Mouse (Mus musculus): ENCODE results near the gene Gm17334. TPM values are rescaled to one million over a fixed set of nuclear protein-coding genes. Genes with fewer than 3 reads are reported as not detected.

The Gm17334 gene
- polyA plus RNA-seq, 1 experiment from 2014 or later = 0.24 TPM

DNA sequence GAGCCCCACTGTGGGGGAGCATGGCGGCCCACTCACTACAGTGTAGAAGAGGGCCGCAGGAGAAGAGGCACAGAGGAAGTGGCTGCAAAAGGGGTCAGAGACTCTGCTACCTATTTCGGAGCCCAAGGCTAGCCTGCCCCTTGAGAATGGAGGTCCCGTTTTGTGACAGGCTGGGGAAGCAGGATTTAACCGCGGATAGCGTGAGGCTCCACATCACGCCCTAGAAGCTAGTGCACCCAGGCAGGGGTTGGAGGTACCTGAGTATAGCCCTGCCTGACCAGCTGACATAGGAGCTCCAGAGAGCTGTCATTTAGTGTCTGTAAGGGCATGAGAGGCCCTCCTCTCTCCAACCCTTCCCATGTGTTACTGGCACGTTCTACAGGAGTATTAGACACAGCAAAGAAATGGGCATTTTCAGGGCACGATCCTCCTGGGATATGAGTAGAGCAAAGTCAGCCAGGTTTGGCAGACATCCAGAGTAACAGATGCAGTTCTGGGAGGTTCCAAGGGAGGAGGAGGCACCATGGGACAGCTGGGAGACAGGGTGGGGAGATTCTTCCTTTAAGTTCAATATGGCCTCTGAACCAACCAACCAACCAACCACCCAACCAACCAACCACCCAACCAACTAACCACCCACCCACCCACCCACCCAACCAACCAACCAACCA lies 25.2 kb upstream of the Gm17334 start:
- no peak for ATAC-seq
- WGBS = 94% methylated on average over 10 of the region's 10 CpGs

GRCm38 (mm10) chr11:53797386-53797920 lies 24.5 kb upstream of the Gm17334 start:
- Histone ChIP-seq H3K9me3 (ENCODE audit: control insufficient read depth, low read length) (no peaks in the 10 kb centered on the region), H3K27me3 (replicated peaks; ENCODE audit: control insufficient read depth, insufficient read depth, low read length) (no peaks in the 10 kb centered on the region), H3K4me2 (ENCODE audit: low read length) (no peak overlapping the region), H3K4me3 (replicated peaks; ENCODE audit: low read length) (no peak overlapping the region), H3K9ac (replicated peaks; ENCODE audit: low read depth, low read length) (no peak overlapping the region), H3K4me1 (replicated peaks; ENCODE audit: control insufficient read depth, insufficient read depth, low read length) (no peaks in the 10 kb centered on the region), H3K36me3 (ENCODE audit: control insufficient read depth, insufficient read depth) (no peaks in the 10 kb centered on the region), H3K27ac (ENCODE audit: low read length) (no peak overlapping the region)
- ATAC-seq = no peak
- 51% methylated on average over 6 of the region's 6 CpGs for WGBS

More for the DNA sequence above, 25.2 kb upstream of the Gm17334 start:
- Histone ChIP-seq H3K4me1 (replicated peaks; ENCODE audit: control insufficient read depth, insufficient read depth, low read length) (no peaks in the 10 kb centered on the region), H3K4me2 (ENCODE audit: low read length) (no peak overlapping the region), H3K9ac (replicated peaks; ENCODE audit: low read depth, low read length) (no peak overlapping the region), H3K27me3 (replicated peaks; ENCODE audit: control insufficient read depth, insufficient read depth, low read length) (no peaks in the 10 kb centered on the region), H3K36me3 (ENCODE audit: control insufficient read depth, insufficient read depth) (no peaks in the 10 kb centered on the region), H3K9me3 (ENCODE audit: control insufficient read depth, low read length) (no peaks in the 10 kb centered on the region), H3K27ac (ENCODE audit: low read length) (no peak overlapping the region), H3K4me3 (replicated peaks; ENCODE audit: low read length) (no peak overlapping the region)

GRCm38 (mm10) chr11:53796409-53797151 lies 23.6 kb upstream of the Gm17334 start:
- WGBS = 69% methylated on average over 12 of the region's 12 CpGs
- Histone ChIP-seq H3K4me3 (replicated peaks; ENCODE audit: low read length) (no peak overlapping the region), H3K4me1 (replicated peaks; ENCODE audit: control insufficient read depth, insufficient read depth, low read length) (no peaks in the 10 kb centered on the region), H3K36me3 (ENCODE audit: control insufficient read depth, insufficient read depth) (no peaks in the 10 kb centered on the region), H3K4me2 (ENCODE audit: low read length) (no peak overlapping the region), H3K27ac (ENCODE audit: low read length) (no peak overlapping the region), H3K27me3 (replicated peaks; ENCODE audit: control insufficient read depth, insufficient read depth, low read length) (no peaks in the 10 kb centered on the region), H3K9me3 (ENCODE audit: control insufficient read depth, low read length) (no peaks in the 10 kb centered on the region), H3K9ac (replicated peaks; ENCODE audit: low read depth, low read length) (no peak overlapping the region)
- no peak for ATAC-seq

- Histone ChIP-seq H3K4me3 (replicated peaks; ENCODE audit: low read length) (no peak overlapping the region), H3K9ac (replicated peaks; ENCODE audit: low read depth, low read length) (no peak overlapping the region), H3K36me3 (ENCODE audit: control insufficient read depth, insufficient read depth) (no peaks in the 10 kb centered on the region), H3K27me3 (replicated peaks; ENCODE audit: control insufficient read depth, insufficient read depth, low read length) (no peaks in the 10 kb centered on the region), H3K4me2 (ENCODE audit: low read length) (no peak overlapping the region), H3K9me3 (ENCODE audit: control insufficient read depth, low read length) (no peaks in the 10 kb centered on the region), H3K4me1 (replicated peaks; ENCODE audit: control insufficient read depth, insufficient read depth, low read length) (no peaks in the 10 kb centered on the region), H3K27ac (ENCODE audit: low read length) (no peak overlapping the region)
- no peak for ATAC-seq
- 81% methylated on average over 8 of the region's 8 CpGs for WGBS
Measured at GRCm38 (mm10) chr11:53795813-53796212, 22.8 kb upstream of the Gm17334 start.

DNA sequence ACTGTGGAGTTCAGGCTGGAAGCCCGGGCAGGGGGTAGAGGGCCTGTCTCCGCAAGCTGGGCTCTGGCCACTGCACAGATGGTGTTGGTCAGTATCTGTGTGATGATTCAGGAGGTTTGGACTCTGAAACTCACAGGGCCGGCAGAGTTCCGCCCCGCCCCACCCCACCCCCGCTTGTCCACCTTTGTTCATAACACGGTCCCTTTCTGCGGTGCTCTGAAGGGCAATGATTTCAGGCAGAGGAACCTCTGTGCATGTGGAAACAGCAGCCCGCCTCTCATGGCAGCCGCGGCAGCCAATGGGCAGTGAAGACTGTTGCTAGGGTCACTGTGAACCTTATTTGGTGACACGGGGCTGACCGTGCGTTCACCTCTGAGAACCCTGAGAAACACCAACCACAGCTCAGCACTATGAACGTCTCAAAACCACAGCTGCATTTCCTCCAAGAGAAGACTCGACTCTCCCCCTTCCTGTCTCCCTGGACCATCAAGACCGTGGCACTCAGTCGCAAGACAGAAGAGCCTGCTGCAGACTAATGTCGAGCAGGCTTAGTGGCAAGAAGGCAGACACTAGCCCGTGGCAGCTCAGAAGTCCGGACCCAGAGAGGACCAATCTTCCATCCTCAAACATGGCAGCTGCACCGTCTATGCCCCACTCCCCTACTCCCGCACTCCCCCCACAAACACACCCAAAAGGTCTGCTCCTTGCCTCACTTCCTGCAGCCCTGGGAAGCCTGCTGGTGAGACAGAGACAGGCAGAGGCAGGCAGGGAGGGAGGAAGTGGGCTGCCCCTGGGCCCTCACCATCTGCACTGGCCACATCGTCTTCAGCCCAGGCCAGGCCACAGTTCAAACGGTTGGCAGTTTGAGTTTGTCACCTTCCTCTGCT lies 21.9 kb upstream of the Gm17334 start:
- Histone ChIP-seq H3K9ac (replicated peaks; ENCODE audit: low read depth, low read length) (no peak overlapping the region), H3K4me2 (ENCODE audit: low read length) (no peak overlapping the region), H3K36me3 (ENCODE audit: control insufficient read depth, insufficient read depth) (no peaks in the 10 kb centered on the region), H3K4me3 (replicated peaks; ENCODE audit: low read length) (no peak overlapping the region), H3K4me1 (replicated peaks; ENCODE audit: control insufficient read depth, insufficient read depth, low read length) (no peaks in the 10 kb centered on the region), H3K27me3 (replicated peaks; ENCODE audit: control insufficient read depth, insufficient read depth, low read length) (no peaks in the 10 kb centered on the region), H3K9me3 (ENCODE audit: control insufficient read depth, low read length) (no peaks in the 10 kb centered on the region), H3K27ac (ENCODE audit: low read length) (no peak overlapping the region)
- no peak for ATAC-seq
- 78% methylated on average over 25 of the region's 25 CpGs for WGBS

DNA sequence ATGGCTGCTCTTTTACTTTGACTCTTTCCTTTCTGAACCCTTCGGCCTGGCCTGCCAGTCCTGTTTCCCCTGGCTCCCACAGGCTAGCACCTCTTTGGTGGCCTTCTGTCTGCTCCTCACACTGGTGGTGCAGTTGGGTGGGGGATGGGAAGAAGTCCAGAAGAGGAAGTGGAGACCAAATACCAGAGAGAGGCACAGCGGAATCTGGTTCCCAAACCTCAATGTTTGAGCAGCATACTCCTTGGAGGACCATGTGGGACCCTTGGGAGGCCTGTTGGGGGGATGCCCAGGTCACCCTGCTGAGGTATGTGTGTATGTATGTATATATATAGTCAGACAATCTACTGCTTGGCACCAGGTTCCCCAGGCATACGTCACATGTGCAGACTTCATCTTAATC lies 21.0 kb upstream of the Gm17334 start:
- no peaks in the 10 kb centered on the region for H3K4me1 ChIP-seq (replicated peaks; ENCODE audit: control insufficient read depth, insufficient read depth, low read length)
- H3K9ac ChIP-seq (replicated peaks; ENCODE audit: low read depth, low read length) = no peak overlapping the region
- 83% methylated on average over 3 of the region's 3 CpGs for WGBS
- no peaks in the 10 kb centered on the region for H3K9me3 ChIP-seq (ENCODE audit: control insufficient read depth, low read length)
- H3K4me3 ChIP-seq (replicated peaks; ENCODE audit: low read length) = no peak overlapping the region
- no peak for ATAC-seq
- no peak overlapping the region for H3K27ac ChIP-seq (ENCODE audit: low read length)
- no peaks in the 10 kb centered on the region for H3K36me3 ChIP-seq (ENCODE audit: control insufficient read depth, insufficient read depth)
- H3K4me2 ChIP-seq (ENCODE audit: low read length) = no peak overlapping the region
- H3K27me3 ChIP-seq (replicated peaks; ENCODE audit: control insufficient read depth, insufficient read depth, low read length) = no peaks in the 10 kb centered on the region

DNA sequence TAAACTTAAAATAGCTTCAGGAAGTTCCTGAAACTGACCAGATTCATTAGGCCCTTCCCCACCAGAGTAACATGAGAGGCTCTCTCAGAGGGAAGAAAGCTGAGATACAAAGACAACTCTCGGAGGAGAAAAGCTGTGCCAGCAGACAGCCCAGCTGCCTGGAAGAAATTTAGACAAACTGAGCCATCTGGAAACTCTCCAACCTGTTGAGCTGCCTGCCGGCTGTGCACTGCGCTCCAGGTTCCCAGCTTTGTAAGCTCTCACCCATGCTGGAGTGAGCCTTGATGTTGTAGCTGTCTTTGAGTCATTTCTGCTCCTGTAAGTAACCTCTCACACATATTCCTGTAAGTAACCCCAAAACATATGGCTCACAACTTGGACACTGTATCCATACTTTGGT lies 20.0 kb upstream of the Gm17334 start:
- WGBS = 53% methylated on average over 3 of the region's 3 CpGs
- no peak; the same call in 1 of the 2 replicates for ATAC-seq
- no peaks in the 10 kb centered on the region for H3K4me1 ChIP-seq (replicated peaks; ENCODE audit: control insufficient read depth, insufficient read depth, low read length)
- no peak overlapping the region for H3K9ac ChIP-seq (replicated peaks; ENCODE audit: low read depth, low read length)
- H3K36me3 ChIP-seq (ENCODE audit: control insufficient read depth, insufficient read depth) = no peaks in the 10 kb centered on the region
- H3K4me2 ChIP-seq (ENCODE audit: low read length) = no peak overlapping the region
- H3K9me3 ChIP-seq (ENCODE audit: control insufficient read depth, low read length) = no peaks in the 10 kb centered on the region
- H3K27me3 ChIP-seq (replicated peaks; ENCODE audit: control insufficient read depth, insufficient read depth, low read length) = no peaks in the 10 kb centered on the region
- H3K4me3 ChIP-seq (replicated peaks; ENCODE audit: low read length) = no peak overlapping the region
- no peak overlapping the region for H3K27ac ChIP-seq (ENCODE audit: low read length)

DNA sequence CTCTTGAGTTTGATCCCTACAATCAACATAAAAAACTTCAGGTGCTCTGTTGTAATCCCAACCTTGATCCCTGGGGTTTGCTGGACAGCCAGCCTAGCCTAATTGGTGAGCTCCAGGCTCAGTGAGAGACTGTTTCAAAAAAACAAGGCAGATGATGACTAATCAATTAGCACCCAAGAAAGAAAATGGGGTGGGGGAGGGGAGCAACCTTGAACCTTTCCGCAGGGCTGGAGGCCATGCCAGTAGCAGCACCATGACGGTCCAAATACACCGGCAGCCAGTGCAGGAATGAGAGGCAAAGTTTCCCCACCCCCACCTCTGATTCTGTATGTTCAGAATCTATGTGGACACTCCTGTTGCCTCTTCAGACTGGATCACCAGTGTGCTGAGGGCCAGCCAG lies 16.3 kb upstream of the Gm17334 start:
- Histone ChIP-seq H3K27me3 (replicated peaks; ENCODE audit: control insufficient read depth, insufficient read depth, low read length) (no peaks in the 10 kb centered on the region), H3K36me3 (ENCODE audit: control insufficient read depth, insufficient read depth) (no peaks in the 10 kb centered on the region), H3K9ac (replicated peaks; ENCODE audit: low read depth, low read length) (no peak overlapping the region), H3K27ac (ENCODE audit: low read length) (no peak overlapping the region), H3K4me3 (replicated peaks; ENCODE audit: low read length) (no peak overlapping the region), H3K4me2 (ENCODE audit: low read length) (no peak overlapping the region), H3K9me3 (ENCODE audit: control insufficient read depth, low read length) (no peaks in the 10 kb centered on the region), H3K4me1 (replicated peaks; ENCODE audit: control insufficient read depth, insufficient read depth, low read length) (no peaks in the 10 kb centered on the region)
- ATAC-seq = no peak
- 56% methylated on average over 3 of the region's 3 CpGs for WGBS

- Histone ChIP-seq H3K4me1 (replicated peaks; ENCODE audit: control insufficient read depth, insufficient read depth, low read length) (no peaks in the 10 kb centered on the region), H3K9ac (replicated peaks; ENCODE audit: low read depth, low read length) (no peak overlapping the region), H3K4me2 (ENCODE audit: low read length) (no peak overlapping the region), H3K27ac (ENCODE audit: low read length) (no peak overlapping the region), H3K4me3 (replicated peaks; ENCODE audit: low read length) (no peak overlapping the region), H3K36me3 (ENCODE audit: control insufficient read depth, insufficient read depth) (no peaks in the 10 kb centered on the region), H3K9me3 (ENCODE audit: control insufficient read depth, low read length) (no peaks in the 10 kb centered on the region), H3K27me3 (replicated peaks; ENCODE audit: control insufficient read depth, insufficient read depth, low read length) (no peaks in the 10 kb centered on the region)
- ATAC-seq = no peak
- 81% methylated on average over 8 of the region's 8 CpGs for WGBS
Measured at GRCm38 (mm10) chr11:53788196-53788595, 15.2 kb upstream of the Gm17334 start.

Data from forebrain, embryonic 16.5 days (tissue).